Mouse (Mus musculus) ES-Bruce4 (cell line): ENCODE results near the gene Trib2. TPM values are rescaled to one million over a fixed set of nuclear protein-coding genes. Genes with fewer than 3 reads are reported as not detected.

Experiments used
- H3K27ac ChIP-seq: 2 replicates; pipeline ENCODE4 v1.5.1; 2012; ENCODE audit warnings: low read length, inconsistent platforms; ENCODE audit not compliant: insufficient read depth
- H3K27me3 ChIP-seq: 2 replicates; pipeline ENCODE4 v1.6.1; 2012; ENCODE audit warnings: mild to moderate bottlenecking, low read length, inconsistent platforms; ENCODE audit not compliant: control insufficient read depth, poor library complexity, insufficient read depth, severe bottlenecking
- H3K36me3 ChIP-seq: 2 replicates; pipeline ENCODE4 v1.6.1; 2012; ENCODE audit warnings: inconsistent platforms, mild to moderate bottlenecking, low read length, moderate library complexity; ENCODE audit not compliant: control insufficient read depth, poor library complexity, insufficient read depth, severe bottlenecking
- H3K4me1 ChIP-seq: one replicate; pipeline ENCODE4 v1.8.1; 2011; ENCODE audit warnings: low read length; ENCODE audit not compliant: control insufficient read depth, insufficient read depth
- H3K4me3 ChIP-seq: 2 replicates; pipeline ENCODE4 v1.5.1; 2011; ENCODE audit warnings: low read depth, mild to moderate bottlenecking, low read length
- H3K9ac ChIP-seq: 2 replicates; pipeline ENCODE4 v1.6.1; 2012; ENCODE audit warnings: low read depth, mild to moderate bottlenecking, inconsistent platforms; ENCODE audit not compliant: poor library complexity, severe bottlenecking
- H3K9me3 ChIP-seq: replicated peaks from 2 replicates; pipeline ENCODE4 v1.6.1; 2012; ENCODE audit warnings: mild to moderate bottlenecking, low read length, inconsistent platforms; ENCODE audit not compliant: control insufficient read depth, poor library complexity, insufficient read depth, severe bottlenecking
- CTCF ChIP-seq: IDR thresholded peaks from one replicate; pipeline ENCODE4 v1.8.1; 2011; ENCODE audit warnings: low read depth, low read length
- EP300 ChIP-seq: IDR thresholded peaks from 2 replicates; pipeline ENCODE4 v1.6.1; 2011; ENCODE audit warnings: low read depth, low read length; ENCODE audit not compliant: insufficient read depth
- POLR2A ChIP-seq: IDR thresholded peaks from one replicate; pipeline ENCODE4 v1.8.1; 2011; ENCODE audit warnings: low read length; ENCODE audit not compliant: insufficient read depth
- polyA plus RNA-seq: library from polyadenylated mRNA; stranded (reverse); fragments of >200 nt; gene quantifications from 2 replicates; pipeline ENCODE4 v1.2.4, GENCODE M21; 2011; ENCODE audit warnings: low read depth; ENCODE audit not compliant: missing spikeins, insufficient read depth, insufficient read length

Trib2 gene
- polyA plus RNA-seq, 1 experiment, result 8.6 TPM

DNA sequence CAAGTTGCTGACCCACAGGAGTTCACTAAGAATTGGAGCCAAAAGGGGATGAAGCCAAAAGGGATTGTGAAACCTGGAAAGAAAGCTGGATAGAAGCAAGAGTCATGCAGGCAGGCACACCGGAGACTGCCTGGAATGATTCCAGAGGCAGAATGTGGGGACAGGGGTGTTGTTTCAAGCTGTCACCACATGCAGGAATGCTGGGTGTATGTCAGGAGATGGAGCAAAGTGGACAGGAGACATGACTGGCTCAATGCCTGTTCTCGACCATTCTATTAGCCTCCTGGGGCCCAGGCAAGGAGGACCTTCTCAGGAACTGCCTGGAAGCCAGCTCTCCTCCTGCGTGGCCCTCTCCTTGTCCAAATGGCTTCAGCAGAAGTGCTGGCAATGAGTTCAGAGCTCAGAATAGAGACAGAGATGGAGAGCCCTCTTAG, 33.2 kb upstream of the Trib2 start:
- TF ChIP-seq CTCF (no peak), POLR2A (no peak), EP300 (no peak)

DNA sequence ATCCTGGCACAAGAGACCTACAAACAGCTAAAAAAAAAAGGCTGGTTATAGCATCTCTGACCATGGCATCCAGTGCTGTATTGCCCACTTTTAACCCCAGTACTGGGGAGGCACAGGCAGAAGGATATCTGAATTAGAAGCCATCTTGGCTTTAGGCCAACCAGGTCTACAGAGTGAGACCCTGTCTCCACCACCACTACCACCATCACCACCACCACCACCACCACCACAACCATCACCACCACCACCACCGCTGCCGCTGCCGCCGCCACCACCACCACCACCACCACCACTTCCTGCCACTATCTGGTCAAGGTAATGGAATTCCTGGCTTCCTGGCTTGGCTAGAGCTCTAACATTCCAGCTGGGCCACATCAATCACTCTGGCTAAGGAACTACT, 31.7 kb upstream of the Trib2 start:
- Histone ChIP-seq H3K36me3 (no peaks in the 10 kb centered on the region), H3K9me3 (peaks cover 12% of the 10 kb centered on the region; the same call in 1 of the 2 replicates), H3K27ac (no peak overlapping the region), H3K27me3 (no peaks in the 10 kb centered on the region), H3K4me1 (no peaks in the 10 kb centered on the region), H3K9ac (no peak overlapping the region), H3K4me3 (no peak overlapping the region)
- TF ChIP-seq CTCF (no peak), POLR2A (no peak), EP300 (no peak)

More for the DNA sequence above, 33.2 kb upstream of the Trib2 start:
- Histone ChIP-seq H3K36me3 (no peaks in the 10 kb centered on the region), H3K27ac (no peak overlapping the region), H3K4me1 (no peaks in the 10 kb centered on the region), H3K9ac (no peak overlapping the region), H3K27me3 (no peaks in the 10 kb centered on the region), H3K4me3 (no peak overlapping the region), H3K9me3 (peaks cover 12% of the 10 kb centered on the region; the same call in 1 of the 2 replicates)

DNA sequence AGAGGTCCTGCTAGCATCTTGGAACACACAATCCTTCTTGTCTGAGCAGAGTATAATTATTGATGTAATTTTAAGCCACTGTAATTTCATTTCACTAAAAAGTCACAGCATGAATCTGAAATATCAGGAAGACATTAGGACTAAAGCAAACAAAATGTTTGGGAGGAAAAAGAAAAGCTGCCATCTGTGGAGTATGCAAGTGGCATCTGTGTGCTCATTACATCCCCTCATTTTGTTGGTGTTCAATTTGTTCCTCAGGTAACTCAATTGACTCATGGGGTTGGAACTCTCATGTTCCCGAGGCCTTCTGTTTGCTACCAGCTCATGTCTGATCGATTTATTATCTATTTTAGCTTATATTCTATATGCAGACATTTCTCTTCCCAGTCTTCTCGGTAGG, 28.0 kb upstream of the Trib2 start:
- Histone ChIP-seq H3K9me3 (no peaks in the 10 kb centered on the region), H3K4me3 (no peak overlapping the region), H3K4me1 (no peaks in the 10 kb centered on the region), H3K27me3 (no peaks in the 10 kb centered on the region), H3K36me3 (no peaks in the 10 kb centered on the region), H3K9ac (no peak overlapping the region), H3K27ac (no peak overlapping the region)
- TF ChIP-seq EP300 (no peak), CTCF (no peak), POLR2A (no peak)

DNA sequence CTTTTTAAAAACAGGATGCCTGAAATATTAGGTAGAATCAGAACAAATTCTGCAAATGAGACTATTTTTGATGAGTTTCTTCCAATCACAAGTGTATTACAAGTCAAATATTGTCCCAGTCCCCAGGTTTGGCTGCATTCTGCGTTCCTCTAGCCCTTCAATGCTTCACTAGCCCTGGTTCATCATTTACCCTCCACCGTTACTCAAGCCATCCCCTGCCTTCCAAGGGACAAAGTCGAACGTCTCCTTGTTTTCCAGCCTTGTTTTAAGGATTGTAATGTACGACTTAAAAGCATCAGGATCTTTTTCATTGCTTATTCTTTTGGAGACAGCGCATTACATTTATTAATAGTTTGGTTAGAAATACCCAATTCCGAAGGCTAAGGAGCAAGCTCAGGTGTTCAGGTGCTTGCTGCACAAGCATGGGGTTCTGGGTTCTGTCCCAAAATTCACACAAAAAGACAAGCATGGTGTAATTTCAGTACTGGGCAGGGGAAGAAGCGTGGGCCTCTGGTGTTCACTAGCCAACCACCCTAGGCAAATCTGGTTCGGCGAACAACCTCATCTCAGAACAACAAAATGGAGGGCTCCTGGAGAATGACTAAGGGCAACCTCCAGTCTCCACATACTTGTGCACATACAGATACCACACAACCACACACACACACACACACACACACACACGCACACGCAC, 24.3 kb upstream of the Trib2 start:
- H3K36me3 ChIP-seq, result no peaks in the 10 kb centered on the region
- H3K27ac ChIP-seq, result no peak overlapping the region
- no peak overlapping the region for H3K9ac ChIP-seq
- no peaks in the 10 kb centered on the region for H3K9me3 ChIP-seq
- H3K4me3 ChIP-seq, result no peak overlapping the region
- H3K27me3 ChIP-seq, result no peaks in the 10 kb centered on the region
- no peaks in the 10 kb centered on the region for H3K4me1 ChIP-seq
- TF ChIP-seq CTCF, result no peak
- no peak for TF ChIP-seq POLR2A
- TF ChIP-seq EP300, result no peak

DNA sequence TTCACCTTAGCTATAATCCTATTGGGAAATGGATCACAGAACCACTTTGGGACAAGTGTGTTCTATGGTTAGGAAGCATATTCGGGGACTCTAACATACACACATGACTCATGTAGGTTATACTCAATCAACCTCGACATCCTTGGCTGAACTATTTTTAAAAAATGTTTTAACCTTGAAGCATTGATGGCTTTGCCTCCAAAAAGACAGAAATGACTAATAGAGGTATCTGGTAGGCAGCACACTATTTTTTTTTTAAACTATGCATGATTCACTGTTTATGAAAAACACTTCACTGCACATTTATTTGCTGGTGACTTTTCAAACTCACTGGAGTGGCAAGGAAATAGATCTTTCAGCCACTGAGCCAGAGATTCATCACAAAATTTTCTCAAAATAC, 21.5 kb upstream of the Trib2 start:
- H3K4me3 ChIP-seq, result no peak overlapping the region
- no peak overlapping the region for H3K27ac ChIP-seq
- no peaks in the 10 kb centered on the region for H3K4me1 ChIP-seq
- H3K9me3 ChIP-seq, result no peaks in the 10 kb centered on the region
- no peaks in the 10 kb centered on the region for H3K27me3 ChIP-seq
- H3K36me3 ChIP-seq, result no peaks in the 10 kb centered on the region
- no peak overlapping the region for H3K9ac ChIP-seq
- no peak for TF ChIP-seq POLR2A
- TF ChIP-seq EP300, result no peak

DNA sequence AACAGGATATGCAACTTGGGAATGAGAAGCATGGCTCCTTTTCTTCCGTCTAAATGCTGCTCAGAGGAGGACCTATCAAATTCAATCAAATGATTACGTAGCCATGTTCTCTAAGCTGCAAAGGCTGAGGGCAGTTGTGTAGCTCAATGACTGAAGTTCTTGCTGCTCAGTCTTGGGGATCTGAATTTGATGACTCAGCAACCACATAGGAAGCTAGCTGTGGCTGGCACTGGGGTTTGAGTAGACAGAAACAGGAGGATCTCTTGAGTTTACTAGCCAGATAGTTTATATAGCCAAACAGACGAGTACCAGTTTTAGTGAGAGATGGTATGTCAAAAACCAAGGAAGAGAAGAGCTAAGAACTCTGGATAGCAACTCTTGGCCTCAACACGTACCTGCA, 20.8 kb upstream of the Trib2 start:
- Histone ChIP-seq H3K27me3 (no peaks in the 10 kb centered on the region), H3K4me3 (no peak overlapping the region), H3K9me3 (no peaks in the 10 kb centered on the region), H3K36me3 (no peaks in the 10 kb centered on the region), H3K9ac (no peak overlapping the region), H3K4me1 (no peaks in the 10 kb centered on the region), H3K27ac (no peak overlapping the region)
- TF ChIP-seq CTCF (no peak), POLR2A (no peak), EP300 (no peak)
